Mouse (Mus musculus): ENCODE measurements at regions not wholly inside any gene's neighbourhood (a gene's known extent, or its start where the extent isn't known, plus 50 kb on each side); places are given as distances from the start of the nearest gene placed in this dataset.

DNA sequence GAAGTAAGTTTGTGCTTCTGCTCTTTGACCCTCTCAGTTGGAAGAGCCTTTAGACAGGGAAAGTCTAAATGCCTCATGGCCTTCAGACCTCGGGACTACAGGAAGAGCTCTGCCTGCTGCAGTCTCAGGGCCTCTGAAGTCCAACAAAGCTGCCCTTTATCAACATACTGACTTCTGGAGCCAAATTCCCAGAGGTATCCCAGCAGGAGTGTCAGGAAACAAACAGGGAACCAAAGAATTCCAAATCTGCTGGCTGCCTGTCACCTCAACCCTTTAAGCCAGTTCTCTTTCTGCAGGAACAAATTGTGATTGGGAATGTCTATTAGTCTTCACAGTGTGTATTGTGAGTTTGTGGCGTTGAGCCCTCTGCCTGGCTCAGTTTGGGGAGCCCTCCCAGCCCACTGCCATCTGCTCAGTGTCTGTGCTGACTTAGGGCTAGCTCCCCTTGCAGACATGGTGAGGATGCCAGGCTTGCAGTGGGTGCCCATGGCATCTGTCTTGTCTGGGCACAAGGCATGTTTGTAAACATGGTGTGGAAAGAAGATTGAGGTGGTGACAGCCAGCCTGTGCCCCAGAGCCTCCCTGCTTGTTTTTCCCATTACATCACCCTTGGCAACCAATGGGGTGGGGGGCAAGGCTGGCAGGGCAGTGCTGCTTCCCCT lies 185.3 kb downstream of the Ankrd50 start:
- no peaks in the 10 kb centered on the region; the same call in 1 of the 2 replicates for H3K9me3 ChIP-seq (ENCODE audit: control insufficient read depth, low read length)
- H3K4me1 ChIP-seq (ENCODE audit: control insufficient read depth, insufficient read depth, low read length) = no peaks in the 10 kb centered on the region; the same call in 1 of the 2 replicates
- H3K4me3 ChIP-seq (ENCODE audit: low read length) = no peak overlapping the region
- H3K27ac ChIP-seq (ENCODE audit: low read depth, low read length) = peak overlapping the region; percentile 24; the same call in 1 of the 2 replicates
- H3K27me3 ChIP-seq (ENCODE audit: control insufficient read depth, insufficient read depth, low read length) = no peaks in the 10 kb centered on the region
- no peak for ATAC-seq (ENCODE audit: low FRiP score, low TSS enrichment)
- H3K36me3 ChIP-seq (ENCODE audit: control insufficient read depth, insufficient read depth, low read length) = no peaks in the 10 kb centered on the region
- H3K9ac ChIP-seq (ENCODE audit: low read depth, low read length) = no peak overlapping the region
- 34% methylated on average over 2 of the region's 2 CpGs for WGBS
- no peak overlapping the region for H3K4me2 ChIP-seq (replicated peaks; ENCODE audit: low read depth, low read length)

- Histone ChIP-seq H3K27me3 (ENCODE audit: control insufficient read depth, insufficient read depth, low read length) (no peaks in the 10 kb centered on the region), H3K4me2 (replicated peaks; ENCODE audit: low read depth, low read length) (no peak overlapping the region), H3K4me3 (ENCODE audit: low read length) (no peak overlapping the region), H3K9ac (ENCODE audit: low read depth, low read length) (no peak overlapping the region), H3K9me3 (ENCODE audit: control insufficient read depth, low read length) (no peaks in the 10 kb centered on the region), H3K4me1 (ENCODE audit: control insufficient read depth, insufficient read depth, low read length) (no peaks in the 10 kb centered on the region; the same call in 1 of the 2 replicates), H3K36me3 (ENCODE audit: control insufficient read depth, insufficient read depth, low read length) (no peaks in the 10 kb centered on the region), H3K27ac (ENCODE audit: low read depth, low read length) (no peak overlapping the region)
- no peak for ATAC-seq (ENCODE audit: low FRiP score, low TSS enrichment)
- WGBS = 72% methylated on average over 2 of the region's 2 CpGs
Observed at GRCm38 (mm10) chr3:38297499-38297898, 187.1 kb downstream of the Ankrd50 start.

- Histone ChIP-seq H3K4me1 (ENCODE audit: control insufficient read depth, insufficient read depth, low read length) (peaks cover 2% of the 10 kb centered on the region; the same call in 1 of the 2 replicates), H3K36me3 (ENCODE audit: control insufficient read depth, insufficient read depth, low read length) (no peaks in the 10 kb centered on the region), H3K9ac (ENCODE audit: low read depth, low read length) (no peak overlapping the region), H3K9me3 (ENCODE audit: control insufficient read depth, low read length) (peaks cover 4% of the 10 kb centered on the region; the same call in 1 of the 2 replicates), H3K27me3 (ENCODE audit: control insufficient read depth, insufficient read depth, low read length) (no peaks in the 10 kb centered on the region), H3K27ac (ENCODE audit: low read depth, low read length) (no peak overlapping the region), H3K4me2 (replicated peaks; ENCODE audit: low read depth, low read length) (no peak overlapping the region), H3K4me3 (ENCODE audit: low read length) (no peak overlapping the region)
- WGBS = 6% methylated on average over 3 of the region's 3 CpGs
- ATAC-seq (ENCODE audit: low FRiP score, low TSS enrichment) = peak; percentile 71; the same call in 1 of the 2 replicates
Observed at GRCm38 (mm10) chr3:38289062-38289461, 195.6 kb downstream of the Ankrd50 start.

GRCm38 (mm10) chr3:38283687-38284124 lies 200.9 kb downstream of the Ankrd50 start:
- peaks cover 4% of the 10 kb centered on the region; the same call in 1 of the 2 replicates for H3K9me3 ChIP-seq (ENCODE audit: control insufficient read depth, low read length)
- H3K27ac ChIP-seq (ENCODE audit: low read depth, low read length) = peak overlapping the region; percentile 12; the same call in 1 of the 2 replicates
- H3K4me1 ChIP-seq (ENCODE audit: control insufficient read depth, insufficient read depth, low read length) = peaks cover 9% of the 10 kb centered on the region
- H3K36me3 ChIP-seq (ENCODE audit: control insufficient read depth, insufficient read depth, low read length) = no peaks in the 10 kb centered on the region
- no peak overlapping the region for H3K4me3 ChIP-seq (ENCODE audit: low read length)
- H3K4me2 ChIP-seq (replicated peaks; ENCODE audit: low read depth, low read length) = no peak overlapping the region; the same call in 1 of the 2 replicates
- H3K9ac ChIP-seq (ENCODE audit: low read depth, low read length) = no peak overlapping the region
- no peaks in the 10 kb centered on the region for H3K27me3 ChIP-seq (ENCODE audit: control insufficient read depth, insufficient read depth, low read length)
- 6% methylated on average over 11 of the region's 11 CpGs for WGBS
- ATAC-seq (ENCODE audit: low FRiP score, low TSS enrichment) = peak; percentile 84

GRCm38 (mm10) chr3:38282891-38283290 lies 201.8 kb downstream of the Ankrd50 start:
- Histone ChIP-seq H3K4me2 (replicated peaks; ENCODE audit: low read depth, low read length) (no peak overlapping the region), H3K27ac (ENCODE audit: low read depth, low read length) (no peak overlapping the region), H3K4me3 (ENCODE audit: low read length) (no peak overlapping the region), H3K36me3 (ENCODE audit: control insufficient read depth, insufficient read depth, low read length) (no peaks in the 10 kb centered on the region), H3K9ac (ENCODE audit: low read depth, low read length) (no peak overlapping the region), H3K9me3 (ENCODE audit: control insufficient read depth, low read length) (peaks cover 4% of the 10 kb centered on the region; the same call in 1 of the 2 replicates), H3K4me1 (ENCODE audit: control insufficient read depth, insufficient read depth, low read length) (peaks cover 9% of the 10 kb centered on the region), H3K27me3 (ENCODE audit: control insufficient read depth, insufficient read depth, low read length) (no peaks in the 10 kb centered on the region)
- 93% methylated on average over 4 of the region's 4 CpGs for WGBS
- ATAC-seq (ENCODE audit: low FRiP score, low TSS enrichment) = no peak

DNA sequence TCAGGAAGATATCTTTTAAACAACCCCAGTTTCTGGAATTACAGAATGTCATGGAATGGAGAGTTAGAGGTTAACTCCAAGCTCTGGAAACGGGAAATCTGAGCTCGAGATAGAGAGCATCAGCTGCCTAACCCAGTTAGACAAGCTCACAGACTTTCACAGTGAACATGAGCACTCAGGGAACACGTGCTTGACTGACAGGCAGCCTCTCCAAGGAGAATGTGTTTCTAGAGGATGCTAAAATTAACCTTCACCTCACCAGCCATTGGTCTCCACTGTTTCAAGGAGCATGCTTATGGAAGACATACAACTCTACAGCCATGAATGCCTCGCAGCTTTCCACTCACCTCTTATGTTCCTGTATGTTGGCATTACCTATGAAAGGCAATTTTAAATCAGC lies 203.0 kb downstream of the Ankrd50 start:
- no peaks in the 10 kb centered on the region for H3K27me3 ChIP-seq (ENCODE audit: control insufficient read depth, insufficient read depth, low read length)
- H3K4me3 ChIP-seq (ENCODE audit: low read length) = no peak overlapping the region
- H3K4me2 ChIP-seq (replicated peaks; ENCODE audit: low read depth, low read length) = no peak overlapping the region
- no peaks in the 10 kb centered on the region for H3K36me3 ChIP-seq (ENCODE audit: control insufficient read depth, insufficient read depth, low read length)
- ATAC-seq (ENCODE audit: low FRiP score, low TSS enrichment) = no peak
- WGBS = 33% methylated on average over 4 of the region's 4 CpGs
- H3K27ac ChIP-seq (ENCODE audit: low read depth, low read length) = no peak overlapping the region
- H3K9ac ChIP-seq (ENCODE audit: low read depth, low read length) = no peak overlapping the region
- peaks cover 9% of the 10 kb centered on the region for H3K4me1 ChIP-seq (ENCODE audit: control insufficient read depth, insufficient read depth, low read length)
- peaks cover 4% of the 10 kb centered on the region; the same call in 1 of the 2 replicates for H3K9me3 ChIP-seq (ENCODE audit: control insufficient read depth, low read length)

DNA sequence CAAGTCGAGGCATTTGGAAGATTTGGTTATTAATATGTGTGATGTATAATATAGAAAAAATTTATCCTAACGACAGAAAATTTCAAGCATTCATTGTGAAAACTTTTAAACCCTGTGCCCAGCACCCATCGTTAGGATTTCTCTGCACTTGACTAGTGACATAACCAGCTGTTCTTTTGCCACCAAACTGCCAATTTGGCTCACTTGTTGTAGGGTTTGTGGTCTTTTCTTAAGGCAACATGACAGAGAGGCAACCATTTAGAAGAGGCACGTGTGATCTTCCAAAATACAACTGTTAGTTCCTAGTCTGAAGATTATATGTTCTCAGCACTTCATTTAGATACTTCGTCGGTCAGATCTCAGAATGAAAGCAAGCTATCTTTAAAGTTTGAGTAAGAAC lies 203.8 kb downstream of the Ankrd50 start:
- Histone ChIP-seq H3K4me2 (replicated peaks; ENCODE audit: low read depth, low read length) (no peak overlapping the region), H3K9ac (ENCODE audit: low read depth, low read length) (no peak overlapping the region), H3K9me3 (ENCODE audit: control insufficient read depth, low read length) (no peaks in the 10 kb centered on the region), H3K4me1 (ENCODE audit: control insufficient read depth, insufficient read depth, low read length) (peaks cover 9% of the 10 kb centered on the region), H3K27me3 (ENCODE audit: control insufficient read depth, insufficient read depth, low read length) (no peaks in the 10 kb centered on the region), H3K27ac (ENCODE audit: low read depth, low read length) (no peak overlapping the region), H3K4me3 (ENCODE audit: low read length) (no peak overlapping the region), H3K36me3 (ENCODE audit: control insufficient read depth, insufficient read depth, low read length) (no peaks in the 10 kb centered on the region)
- no peak for ATAC-seq (ENCODE audit: low FRiP score, low TSS enrichment)
- 88% methylated on average over 6 of the region's 6 CpGs for WGBS

DNA sequence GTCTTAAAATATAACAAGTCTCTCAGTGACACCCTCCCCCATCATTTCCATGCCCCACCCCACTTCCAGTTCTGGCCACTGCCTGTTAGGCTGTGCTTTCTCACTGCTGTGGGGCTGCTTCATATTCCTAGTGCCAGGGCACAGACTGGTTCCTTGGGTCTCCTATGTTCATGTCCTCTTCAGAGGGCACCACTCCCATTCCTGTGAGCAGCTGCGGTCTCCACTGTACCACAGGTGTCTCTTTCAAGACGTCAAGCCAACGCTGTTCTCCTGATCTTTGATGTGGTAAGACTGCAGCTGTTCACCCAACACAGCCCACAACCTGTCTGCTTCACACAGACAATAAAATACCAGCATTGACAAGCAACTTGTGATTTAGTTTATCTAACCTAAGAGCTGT lies 204.5 kb downstream of the Ankrd50 start:
- H3K27me3 ChIP-seq (ENCODE audit: control insufficient read depth, insufficient read depth, low read length) = no peaks in the 10 kb centered on the region
- 77% methylated on average over 3 of the region's 3 CpGs for WGBS
- H3K9me3 ChIP-seq (ENCODE audit: control insufficient read depth, low read length) = no peaks in the 10 kb centered on the region
- H3K4me2 ChIP-seq (replicated peaks; ENCODE audit: low read depth, low read length) = no peak overlapping the region
- no peak for ATAC-seq (ENCODE audit: low FRiP score, low TSS enrichment)
- no peak overlapping the region for H3K27ac ChIP-seq (ENCODE audit: low read depth, low read length)
- no peaks in the 10 kb centered on the region for H3K36me3 ChIP-seq (ENCODE audit: control insufficient read depth, insufficient read depth, low read length)
- H3K9ac ChIP-seq (ENCODE audit: low read depth, low read length) = no peak overlapping the region
- H3K4me1 ChIP-seq (ENCODE audit: control insufficient read depth, insufficient read depth, low read length) = peaks cover 9% of the 10 kb centered on the region
- no peak overlapping the region for H3K4me3 ChIP-seq (ENCODE audit: low read length)

DNA sequence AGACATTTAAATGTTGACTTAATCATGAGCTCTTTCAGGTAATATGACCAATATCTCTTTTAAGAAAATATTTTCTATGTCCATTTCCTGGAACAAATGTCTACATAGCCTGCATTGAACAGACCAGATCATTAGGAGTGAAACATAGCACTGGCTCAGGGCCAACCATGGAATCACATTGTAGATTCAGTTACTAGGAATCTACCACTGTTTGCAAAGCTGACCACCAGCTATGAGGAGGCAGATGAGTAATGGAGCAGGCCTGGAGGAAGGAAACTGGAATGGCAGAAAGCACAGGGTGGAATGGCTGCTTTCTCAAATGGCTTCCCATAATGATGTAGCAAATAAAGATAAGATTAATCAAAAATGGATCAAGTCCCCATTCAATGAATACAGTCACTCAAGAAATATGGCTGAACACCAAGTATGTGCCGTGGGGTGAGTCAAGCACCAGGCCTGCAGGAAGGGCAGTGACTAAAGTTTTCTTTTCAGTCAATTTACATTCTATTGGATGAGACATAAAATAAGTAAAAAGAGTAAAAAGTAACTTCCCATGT lies 207.6 kb downstream of the Ankrd50 start:
- no peak overlapping the region for H3K4me2 ChIP-seq (replicated peaks; ENCODE audit: low read depth, low read length)
- no peaks in the 10 kb centered on the region for H3K27me3 ChIP-seq (ENCODE audit: control insufficient read depth, insufficient read depth, low read length)
- no peaks in the 10 kb centered on the region for H3K9me3 ChIP-seq (ENCODE audit: control insufficient read depth, low read length)
- no peak overlapping the region for H3K27ac ChIP-seq (ENCODE audit: low read depth, low read length)
- ATAC-seq (ENCODE audit: low FRiP score, low TSS enrichment) = no peak
- no peak overlapping the region for H3K9ac ChIP-seq (ENCODE audit: low read depth, low read length)
- WGBS = 81% methylated on average over 1 of the region's 1 CpGs
- H3K4me1 ChIP-seq (ENCODE audit: control insufficient read depth, insufficient read depth, low read length) = no peaks in the 10 kb centered on the region
- H3K4me3 ChIP-seq (ENCODE audit: low read length) = no peak overlapping the region
- no peaks in the 10 kb centered on the region for H3K36me3 ChIP-seq (ENCODE audit: control insufficient read depth, insufficient read depth, low read length)

Measured in kidney, embryonic 14.5 days (tissue).